8 mouse cellular contexts compared by ENCODE assay signal in the genomic region with DNA sequence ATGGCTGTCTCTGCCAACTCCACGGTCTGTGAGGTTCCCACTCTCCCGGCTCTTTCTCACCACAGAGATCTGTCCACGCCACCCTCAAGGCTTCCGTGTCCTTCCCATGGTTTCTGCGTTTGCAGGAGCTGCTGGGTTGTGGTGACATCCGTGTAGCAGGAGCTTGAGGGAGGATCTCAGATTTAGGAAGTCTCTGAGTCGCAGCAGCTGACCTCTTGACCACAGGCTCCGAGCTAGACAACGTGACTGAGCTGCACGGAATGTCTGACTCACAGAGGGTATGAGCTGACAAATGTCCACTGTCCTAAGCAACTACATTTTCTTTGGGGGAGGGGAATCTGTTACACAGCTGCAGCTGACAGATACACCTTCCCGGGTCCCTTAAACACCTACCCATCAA. TPM values are rescaled to one million over a fixed set of nuclear protein-coding genes. Genes with fewer than 3 reads are reported as not detected.
DNase-seq lines count a peak whose midpoint lies in the region; ATAC-seq and TF ChIP-seq lines count a peak whose summit lies in the region.

TSS of gene Fblim1 (minus strand) at position 236 of the 400 bp plus-strand sequence.

- TF ChIP-seq CTCF in ES-Bruce4 (IDR thresholded peaks at IDR 0.05; ENCODE audit: low read depth, low read length): no peak

- TF ChIP-seq POLR2A in ES-Bruce4 (IDR thresholded peaks at IDR 0.05; ENCODE audit: insufficient read depth, low read length): no peak

- H3K9me3 ChIP-seq in ES-Bruce4 (replicated peaks; ENCODE audit: control insufficient read depth, insufficient read depth, low read length, poor library complexity, severe bottlenecking): no peaks in the 10 kb centered on the region
- no peaks in the 10 kb centered on the region for H3K9me3 ChIP-seq in embryonic facial prominence, embryonic 10.5 days
- no peaks in the 10 kb centered on the region for H3K9me3 ChIP-seq in limb, embryonic 12.5 days
- H3K9me3 ChIP-seq in neural tube, embryonic 13.5 days: no peaks in the 10 kb centered on the region

- no peak for TF ChIP-seq EP300 in ES-Bruce4 (IDR thresholded peaks at IDR 0.05; ENCODE audit: insufficient read depth, low read depth, low read length)

- 83% methylated on average over 11 of the region's 11 CpGs for WGBS in embryonic facial prominence, embryonic 10.5 days
- 82% methylated on average over 11 of the region's 11 CpGs for WGBS in limb, embryonic 12.5 days
- WGBS in neural tube, embryonic 13.5 days: 83% methylated on average over 11 of the region's 11 CpGs

- no peak for DNase-seq in embryonic facial prominence, embryonic 10.5 days (ENCODE audit: low spot score)
- no peak for DNase-seq in heart, postnatal 14 days
- no peak for DNase-seq in left cerebral cortex, postnatal 25 days (ENCODE audit: low spot score in 2 of 2)
- no peak for DNase-seq in B cell, adult 2 months

- peaks cover 10% of the 10 kb centered on the region for H3K4me1 ChIP-seq in ES-Bruce4 (ENCODE audit: control insufficient read depth, insufficient read depth, low read length)
- peaks cover 22% of the 10 kb centered on the region for H3K4me1 ChIP-seq in embryonic facial prominence, embryonic 10.5 days
- H3K4me1 ChIP-seq in limb, embryonic 12.5 days (replicated peaks): 0 out of 2 replicates have a peak, but pooled peaks cover 3% of the 10 kb centered on the region
- no peaks in the 10 kb centered on the region for H3K4me1 ChIP-seq in neural tube, embryonic 13.5 days (replicated peaks)

- no peak within 1 kb of the TSS for H3K4me2 ChIP-seq in limb, embryonic 12.5 days
- H3K4me2 ChIP-seq in neural tube, embryonic 13.5 days: no peak within 1 kb of the TSS

- H3K9ac ChIP-seq in ES-Bruce4 (ENCODE audit: low read depth, poor library complexity, severe bottlenecking): no peak within 1 kb of the TSS
- H3K9ac ChIP-seq in limb, embryonic 12.5 days (replicated peaks): no peak within 1 kb of the TSS
- no peak within 1 kb of the TSS for H3K9ac ChIP-seq in neural tube, embryonic 13.5 days

- H3K36me3 ChIP-seq in ES-Bruce4 (ENCODE audit: control insufficient read depth, insufficient read depth, low read length, poor library complexity, severe bottlenecking): no peaks in the 10 kb centered on the region
- H3K36me3 ChIP-seq in embryonic facial prominence, embryonic 10.5 days (replicated peaks): no peaks in the 10 kb centered on the region
- no peaks in the 10 kb centered on the region for H3K36me3 ChIP-seq in limb, embryonic 12.5 days
- H3K36me3 ChIP-seq in neural tube, embryonic 13.5 days: no peaks in the 10 kb centered on the region

- no peak for ATAC-seq in limb, embryonic 12.5 days (ENCODE audit: insufficient number of reproducible peaks, insufficient read depth, low FRiP score, low TSS enrichment, low read depth)
- no peak for ATAC-seq in neural tube, embryonic 13.5 days (ENCODE audit: low read depth)
- no peak for ATAC-seq in activated CD4-positive, CD25-positive, alpha-beta regulatory T cell, adult 4 months

- no peak within 1 kb of the TSS for H3K27ac ChIP-seq in ES-Bruce4 (ENCODE audit: insufficient read depth, low read length)
- H3K27ac ChIP-seq in embryonic facial prominence, embryonic 10.5 days (replicated peaks): no peak within 1 kb of the TSS
- no peak within 1 kb of the TSS for H3K27ac ChIP-seq in limb, embryonic 12.5 days
- H3K27ac ChIP-seq in neural tube, embryonic 13.5 days (replicated peaks): no peak within 1 kb of the TSS

- no peaks in the 10 kb centered on the region for H3K27me3 ChIP-seq in ES-Bruce4 (ENCODE audit: control insufficient read depth, insufficient read depth, low read length, poor library complexity, severe bottlenecking)
- peaks cover 10% of the 10 kb centered on the region for H3K27me3 ChIP-seq in embryonic facial prominence, embryonic 10.5 days (replicated peaks; ENCODE audit: low read depth, poor library complexity, severe bottlenecking)
- no peaks in the 10 kb centered on the region for H3K27me3 ChIP-seq in limb, embryonic 12.5 days
- no peaks in the 10 kb centered on the region for H3K27me3 ChIP-seq in neural tube, embryonic 13.5 days

- H3K4me3 ChIP-seq in ES-Bruce4 (ENCODE audit: low read depth, low read length): no peak within 1 kb of the TSS
- H3K4me3 ChIP-seq in embryonic facial prominence, embryonic 10.5 days: no peak within 1 kb of the TSS
- no peak within 1 kb of the TSS for H3K4me3 ChIP-seq in limb, embryonic 12.5 days (replicated peaks)
- H3K4me3 ChIP-seq in neural tube, embryonic 13.5 days: no peak within 1 kb of the TSS

- intact Hi-C loops in heart, postnatal 14 days (cut with DNase I): no loop called here
- intact Hi-C loops in left cerebral cortex, postnatal 25 days (cut with DNase I): no loop called here

RNA-seq across cellular contexts. Expression of gene Fblim1, which starts in this region (rescaled TPM):
- 73.8 and 76.6 TPM in 2 replicates for polyA plus RNA-seq in ES-Bruce4 (2011; ENCODE audit: insufficient read depth, insufficient read length, low read depth, missing spikeins)
- polyA plus RNA-seq in embryonic facial prominence, embryonic 10.5 days (2016; fragmentation: Nextera tagmentation; extraction: Ambion mirVana): 56.3 and 68.1 TPM in 2 replicates
- total RNA-seq in heart, postnatal 14 days (2021): 100 to 1,000 TPM; 299 to 338 TPM
- 65.4 and 78.9 TPM in 2 replicates for polyA plus RNA-seq in limb, embryonic 12.5 days (2016; fragmentation: Nextera tagmentation; extraction: Ambion mirVana)
- polyA plus RNA-seq in neural tube, embryonic 13.5 days (2015; fragmentation: Nextera tagmentation; extraction: Ambion mirVana): 32.1 and 36.6 TPM in 2 replicates
- polyA plus RNA-seq in activated CD4-positive, CD25-positive, alpha-beta regulatory T cell, adult 4 months (2017; shearing (Covaris generic)): under 1 TPM in 1 of 2 experiments, not detected in 1; 0.29 TPM
- 1 to 10 TPM in 1 of 2 experiments, under 1 TPM in 1; 0.96 to 1.6 TPM for total RNA-seq in left cerebral cortex, postnatal 25 days (2021)

Comparison
In these comparisons a context has a peak if more than half of its experiments do, and no peak if none do; other contexts are left out.
1. RNA of gene Fblim1 (total RNA-seq): 299 to 338 TPM in heart, postnatal 14 days; 0.96 to 1.6 TPM in left cerebral cortex, postnatal 25 days; every median in the first group is over 100 times any median in the second.
2. RNA of gene Fblim1 (polyA plus RNA-seq): 73.8 to 76.6 TPM in ES-Bruce4, 56.3 to 68.1 TPM in embryonic facial prominence, embryonic 10.5 days, 65.4 to 78.9 TPM in limb, embryonic 12.5 days and 32.1 to 36.6 TPM in neural tube, embryonic 13.5 days; 0.29 TPM in activated CD4-positive, CD25-positive, alpha-beta regulatory T cell, adult 4 months; every median in the first group is over 10 times any median in the second.